Mouse (Mus musculus) lung, postnatal 0 days (tissue): ENCODE measurements at regions not wholly inside any gene's neighbourhood (a gene's known extent, or its start where the extent isn't known, plus 50 kb on each side); places are given as distances from the start of the nearest gene placed in this dataset.

Experiments
- CTCF ChIP-seq: IDR thresholded peaks from 2 replicates; pipeline ENCODE4 v1.5.1; 2016; ENCODE audit warnings: antibody characterized with exemption, mild to moderate bottlenecking
- EP300 ChIP-seq: IDR thresholded peaks from 2 replicates; pipeline ENCODE4 v1.6.1; 2016; ENCODE audit warnings: antibody characterized with exemption, mild to moderate bottlenecking, control low read depth

DNA sequence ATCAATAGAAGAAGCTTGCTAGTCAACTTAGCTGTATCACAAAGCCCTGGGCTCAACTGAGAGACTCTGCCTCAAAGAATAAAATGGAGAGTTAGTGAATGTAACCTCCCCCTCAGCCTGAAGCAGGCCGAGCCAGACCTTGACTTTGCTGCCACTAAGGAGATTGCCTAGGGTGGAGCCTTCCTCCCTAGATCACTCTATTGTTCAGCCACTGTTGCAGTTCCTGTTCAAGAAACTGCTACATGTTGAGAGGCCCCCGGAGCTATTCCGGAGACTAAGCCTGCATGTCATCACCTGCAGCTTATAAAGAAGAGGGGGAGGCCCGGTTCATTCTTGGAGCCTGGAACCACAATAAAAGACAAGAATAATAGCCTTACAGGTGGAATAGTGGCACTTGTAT, 257.9 kb downstream of the Adgrg6 start:
- TF ChIP-seq CTCF (no peak), EP300 (no peak)
